Mouse (Mus musculus): ENCODE data around the gene H2afy2. TPM values are rescaled to one million over a fixed set of nuclear protein-coding genes. Genes with fewer than 3 reads are reported as not detected.

H2afy2 gene
- polyA plus RNA-seq (2017; shearing (Covaris generic)), result under 1 TPM in 1 of 2 experiments, not detected in 1; 0.66 TPM

DNA sequence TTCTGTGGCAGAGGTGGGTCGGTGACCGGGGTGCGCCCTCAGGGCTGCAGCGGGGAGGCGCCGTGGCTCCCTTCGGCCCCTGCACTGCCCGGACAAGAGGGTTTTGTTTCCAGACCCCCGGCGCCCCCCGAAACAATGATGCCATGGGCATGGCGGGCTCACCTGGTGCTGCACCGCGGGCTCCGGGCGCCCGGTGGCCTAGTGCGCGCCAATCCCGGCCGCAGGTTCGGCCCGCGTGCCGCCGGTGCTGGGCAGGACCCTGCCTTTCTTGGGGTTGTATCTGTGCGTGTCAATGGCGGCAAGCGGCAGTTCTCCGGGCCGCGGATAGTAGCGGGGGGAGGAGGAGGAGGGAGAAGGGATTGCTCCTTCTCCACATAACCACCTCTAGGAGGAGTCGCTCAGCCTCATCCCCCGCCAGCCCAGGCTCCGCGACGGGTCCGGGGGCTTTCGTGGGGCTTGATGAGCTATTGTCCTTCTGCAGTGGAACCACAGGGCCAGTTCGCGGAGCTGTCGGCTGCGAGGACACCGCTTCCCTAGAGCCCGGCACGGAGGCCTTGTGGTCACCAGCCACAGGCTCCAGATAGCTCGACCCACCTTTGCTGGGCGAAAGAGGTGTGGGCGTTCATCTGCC, at the start of gene H2afy2:
Gene H2afy2 (minus strand): TSS at position 527 of the 631 bp plus-strand sequence.

DNA sequence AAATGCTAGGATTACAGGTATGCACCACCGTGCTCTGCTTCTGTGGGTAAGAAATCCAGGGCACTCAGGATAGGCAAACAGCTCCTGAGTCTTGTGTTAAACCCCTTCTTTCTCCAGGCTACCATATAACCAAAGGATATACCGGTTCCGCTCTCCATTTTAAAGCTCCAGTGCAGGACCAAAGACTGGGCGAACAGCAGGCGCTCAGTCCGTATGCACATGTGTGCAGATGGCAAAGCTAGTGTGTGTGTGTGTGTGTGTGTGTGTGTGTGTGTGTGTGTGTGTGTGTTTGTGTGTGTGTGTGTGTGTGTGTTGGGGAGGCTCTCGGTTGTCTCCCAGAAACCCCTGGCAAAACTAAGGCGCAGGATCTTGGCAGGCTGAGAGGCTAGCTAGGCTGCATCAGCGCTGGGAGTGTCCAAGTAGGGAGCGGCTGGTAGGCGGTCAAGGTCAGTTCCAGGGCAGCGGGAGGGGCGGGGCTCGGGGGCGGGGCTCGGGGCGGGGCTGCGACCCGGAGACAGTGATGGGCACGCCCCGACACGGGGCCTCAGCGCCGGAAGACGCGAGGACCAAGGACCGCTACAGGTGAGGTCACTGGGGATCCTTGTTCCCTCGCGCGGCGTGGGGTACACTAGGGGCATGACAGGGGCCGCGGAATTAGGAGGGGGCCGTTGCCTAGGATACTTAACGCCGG, 69.0 kb downstream of the H2afy2 start, which contains the start of gene Aifm2:
Gene Aifm2 (plus strand): TSS at position 493 of the 691 bp plus-strand sequence.

DNA sequence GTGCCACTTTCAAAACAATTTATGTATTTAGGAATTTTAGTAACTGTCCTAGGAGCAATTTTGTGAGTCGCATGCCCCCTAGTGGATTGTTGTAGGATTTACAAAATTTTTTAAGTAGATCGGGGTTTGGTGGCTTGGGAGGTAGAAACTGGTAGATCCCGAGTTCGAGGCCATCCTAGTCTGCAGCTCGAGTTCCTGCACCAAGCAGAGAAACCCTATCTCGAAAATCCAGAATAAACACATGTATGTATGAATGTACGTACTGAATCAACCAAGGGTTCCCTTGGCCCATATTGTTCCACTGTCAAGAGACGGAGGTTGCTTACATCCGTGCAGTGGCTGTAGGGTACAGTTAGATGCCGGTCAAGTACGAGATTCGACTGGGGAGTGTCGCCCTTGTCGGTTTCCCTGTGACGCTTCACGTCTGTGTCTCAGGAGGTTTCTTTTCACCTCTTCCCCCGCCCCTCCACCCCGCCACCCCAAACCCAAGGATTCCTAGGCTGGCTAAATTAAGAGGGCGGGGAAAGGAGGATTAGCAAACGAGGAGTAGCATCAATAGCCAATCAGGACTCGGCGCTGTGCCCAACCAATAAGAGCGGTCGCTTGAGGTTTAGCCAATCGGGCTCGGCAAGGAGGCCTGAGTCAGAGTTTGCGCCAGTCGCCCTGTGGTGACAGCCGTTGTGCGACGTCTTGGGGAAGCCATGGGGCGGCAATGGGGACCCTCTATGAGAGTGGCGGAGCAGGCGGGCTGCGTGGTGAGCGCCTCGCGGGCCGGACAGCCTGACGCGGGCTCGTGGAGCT, 88.9 kb downstream of the H2afy2 start, which contains the start of gene Tysnd1:
Gene Tysnd1 (plus strand): TSS at position 645 of the 801 bp plus-strand sequence.

Other genes starting within 250 kb of the H2afy2 start
- not detected for gene Npffr1, start 188.7 kb downstream of the H2afy2 start, polyA plus RNA-seq (2017; shearing (Covaris generic))
- 10 to 100 TPM; 58.2 to 66.5 TPM for gene Ppa1, start 135.6 kb downstream of the H2afy2 start, polyA plus RNA-seq (2017; shearing (Covaris generic))
- gene Sar1a, start 103.8 kb downstream of the H2afy2 start, polyA plus RNA-seq (2017; shearing (Covaris generic)), result 100 to 1,000 TPM; 127 to 151 TPM
- 10 to 100 TPM; 26.1 to 38.9 TPM for gene Tysnd1, start 88.6 kb downstream of the H2afy2 start, polyA plus RNA-seq (2017; shearing (Covaris generic))
- 1 to 10 TPM; 3.0 to 6.8 TPM for gene Aifm2, start 68.9 kb downstream of the H2afy2 start, polyA plus RNA-seq (2017; shearing (Covaris generic))
- gene Col13a1, start 195.0 kb upstream of the H2afy2 start, polyA plus RNA-seq (2017; shearing (Covaris generic)), result 1 to 10 TPM in 1 of 2 experiments, under 1 TPM in 1; 0.14 to 1.8 TPM

All from inflammation-experienced regulatory T-cells (primary cell).